Mouse (Mus musculus): ENCODE data around the gene Gm20736.
"Not testable (repeated sequence)": the region's sequence is repeated elsewhere in the genome, so short reads cannot be mapped to it uniquely, and the experiment has no call there.

Gm20736 gene

GRCm38 (mm10) chrY:65377390-65377789 is at the start of gene Gm20736:
Gene Gm20736, plus strand, starts transcription at chrY:65377690.
- not testable (repeated sequence) for DNase-seq (ENCODE audit: low read depth, low spot score)

All from forelimb bud, embryonic 11.5 days (tissue).